Mouse (Mus musculus) small intestine, adult 2 months (tissue): ENCODE data around the gene Tmem82.

ENCODE experiments used
- CTCF ChIP-seq: fragments of 200-500 bp; IDR thresholded peaks from 2 replicates; pipeline ENCODE4 v1.5.1; 2012; ENCODE audit warnings: low read depth, mild to moderate bottlenecking, control low read depth, inconsistent platforms, low read length, moderate library complexity, mixed read lengths; ENCODE audit not compliant: insufficient replicate concordance, insufficient read length; ENCODE audit errors: extremely low read depth
- POLR2A ChIP-seq: fragments of 200-500 bp; IDR thresholded peaks from 2 replicates; pipeline ENCODE4 v1.6.1; 2012; ENCODE audit warnings: low read depth, mild to moderate bottlenecking, control low read depth, inconsistent platforms, low read length, moderate library complexity

- TF ChIP-seq POLR2A (no peak), CTCF (no peak)
These were observed 958 bp upstream of the Tmem82 start for GRCm38 (mm10) chr4:141619299-141619883.
